Mouse (Mus musculus): Measurements from ENCODE around the gene Glis2.

- TF ChIP-seq POLR2A (IDR thresholded peaks at IDR 0.05; ENCODE audit: borderline replicate concordance, control insufficient read depth, low read depth, low read length) (no peak), CTCF (IDR thresholded peaks at IDR 0.05; ENCODE audit: control insufficient read depth, insufficient read depth, low read length) (no peak)
These were observed 71.2 kb downstream of the Glis2 start for GRCm38 (mm10) chr16:4665726-4666125.

Measured in bone marrow, adult 2 months (tissue).